Mouse (Mus musculus): ENCODE results near the gene Lemd2. TPM values are rescaled to one million over a fixed set of nuclear protein-coding genes. Genes with fewer than 3 reads are reported as not detected.

The Lemd2 gene
- total and polyA plus RNA-seq, 2 experiments from 2014 or later = 7.1 to 40.2 TPM

- DNase-seq (ENCODE audit: low spot score) = no peak
- Histone ChIP-seq H3K4me3 (ENCODE audit: low read depth, low read length) (no peak overlapping the region), H3K4me2 (ENCODE audit: low read depth, low read length) (no peak overlapping the region), H3K9me3 (replicated peaks; ENCODE audit: control insufficient read depth, low read length) (no peaks in the 10 kb centered on the region), H3K9ac (replicated peaks; ENCODE audit: low read depth, low read length) (no peak overlapping the region), H3K36me3 (replicated peaks; ENCODE audit: control insufficient read depth, insufficient read depth, low read length) (no peaks in the 10 kb centered on the region), H3K27me3 (ENCODE audit: control insufficient read depth, insufficient read depth, low read length) (peaks cover 18% of the 10 kb centered on the region), H3K27ac (ENCODE audit: low read depth) (no peak overlapping the region), H3K4me1 (ENCODE audit: control insufficient read depth, insufficient read depth) (no peaks in the 10 kb centered on the region)
- WGBS = 50% methylated on average over 6 of the region's 6 CpGs
- no peak for ATAC-seq (ENCODE audit: insufficient read depth, low read depth)
- TF ChIP-seq CTCF (IDR thresholded peaks at IDR 0.05; ENCODE audit: low read depth) (no peak), EP300 (IDR thresholded peaks at IDR 0.05; ENCODE audit: low read depth) (no peak)
These were observed 7.7 kb upstream of the Lemd2 start for GRCm38 (mm10) chr17:27212006-27212405.

- peaks cover 9% of the 10 kb centered on the region for H3K27me3 ChIP-seq (ENCODE audit: control insufficient read depth, insufficient read depth, low read length)
- ATAC-seq (ENCODE audit: insufficient read depth, low read depth) = no peak
- no peaks in the 10 kb centered on the region for H3K4me1 ChIP-seq (ENCODE audit: control insufficient read depth, insufficient read depth)
- no peak for DNase-seq (ENCODE audit: low spot score)
- no peak overlapping the region for H3K9ac ChIP-seq (replicated peaks; ENCODE audit: low read depth, low read length)
- H3K36me3 ChIP-seq (replicated peaks; ENCODE audit: control insufficient read depth, insufficient read depth, low read length) = no peaks in the 10 kb centered on the region
- H3K4me2 ChIP-seq (ENCODE audit: low read depth, low read length) = no peak overlapping the region
- 54% methylated on average over 11 of the region's 11 CpGs for WGBS
- H3K9me3 ChIP-seq (replicated peaks; ENCODE audit: control insufficient read depth, low read length) = no peaks in the 10 kb centered on the region
- no peak overlapping the region for H3K27ac ChIP-seq (ENCODE audit: low read depth)
- TF ChIP-seq CTCF (IDR thresholded peaks at IDR 0.05; ENCODE audit: low read depth) (no peak), EP300 (IDR thresholded peaks at IDR 0.05; ENCODE audit: low read depth) (no peak)
- H3K4me3 ChIP-seq (ENCODE audit: low read depth, low read length) = no peak overlapping the region
These were observed 2.9 kb upstream of the Lemd2 start for GRCm38 (mm10) chr17:27207113-27207707.

- H3K9me3 ChIP-seq (replicated peaks; ENCODE audit: control insufficient read depth, low read length) = no peaks in the 10 kb centered on the region
- DNase-seq (ENCODE audit: low spot score) = no peak
These were observed 753 bp downstream of the Lemd2 start for GRCm38 (mm10) chr17:27203358-27204074.

GRCm38 (mm10) chr17:27202919-27203357 is 1.3 kb downstream of the Lemd2 start:
- no peaks in the 10 kb centered on the region for H3K27me3 ChIP-seq (ENCODE audit: control insufficient read depth, insufficient read depth, low read length)
- no peaks in the 10 kb centered on the region for H3K9me3 ChIP-seq (replicated peaks; ENCODE audit: control insufficient read depth, low read length)
- peaks cover 40% of the 10 kb centered on the region for H3K36me3 ChIP-seq (replicated peaks; ENCODE audit: control insufficient read depth, insufficient read depth, low read length)
- peak overlapping the region; percentile 93 for H3K4me2 ChIP-seq (ENCODE audit: low read depth, low read length)
- H3K27ac ChIP-seq (ENCODE audit: low read depth) = peak overlapping the region; percentile 96
- no peak for ATAC-seq (ENCODE audit: insufficient read depth, low read depth)
- 48% methylated on average over 13 of the region's 14 CpGs for WGBS
- H3K9ac ChIP-seq (replicated peaks; ENCODE audit: low read depth, low read length) = peak overlapping the region; percentile 97
- DNase-seq (ENCODE audit: low spot score) = no peak
- peak overlapping the region; percentile 94 for H3K4me3 ChIP-seq (ENCODE audit: low read depth, low read length)
- H3K4me1 ChIP-seq (ENCODE audit: control insufficient read depth, insufficient read depth) = no peaks in the 10 kb centered on the region
- TF ChIP-seq EP300 (IDR thresholded peaks at IDR 0.05; ENCODE audit: low read depth) = no peak
- no peak for TF ChIP-seq CTCF (IDR thresholded peaks at IDR 0.05; ENCODE audit: low read depth)

More at GRCm38 (mm10) chr17:27203358-27204074, 753 bp downstream of the Lemd2 start:
- peak overlapping the region; percentile 93 for H3K4me2 ChIP-seq (ENCODE audit: low read depth, low read length)
- peak overlapping the region; percentile 94 for H3K4me3 ChIP-seq (ENCODE audit: low read depth, low read length)
- peaks cover 35% of the 10 kb centered on the region for H3K36me3 ChIP-seq (replicated peaks; ENCODE audit: control insufficient read depth, insufficient read depth, low read length)
- ATAC-seq (ENCODE audit: insufficient read depth, low read depth) = peak; percentile 63
- H3K27me3 ChIP-seq (ENCODE audit: control insufficient read depth, insufficient read depth, low read length) = no peaks in the 10 kb centered on the region
- no peaks in the 10 kb centered on the region for H3K4me1 ChIP-seq (ENCODE audit: control insufficient read depth, insufficient read depth)
- peak overlapping the region; percentile 97 for H3K9ac ChIP-seq (replicated peaks; ENCODE audit: low read depth, low read length)
- peak overlapping the region; percentile 96 for H3K27ac ChIP-seq (ENCODE audit: low read depth)
- TF ChIP-seq CTCF (IDR thresholded peaks at IDR 0.05; ENCODE audit: low read depth) = no peak
- TF ChIP-seq EP300 (IDR thresholded peaks at IDR 0.05; ENCODE audit: low read depth) = no peak
- under 1% methylated on average over 61 of the region's 74 CpGs for WGBS

GRCm38 (mm10) chr17:27201981-27202380 is 2.3 kb downstream of the Lemd2 start:
- TF ChIP-seq CTCF (IDR thresholded peaks at IDR 0.05; ENCODE audit: low read depth) = peak; percentile 45
- no peak for TF ChIP-seq EP300 (IDR thresholded peaks at IDR 0.05; ENCODE audit: low read depth)
- Histone ChIP-seq H3K4me2 (ENCODE audit: low read depth, low read length) (no peak overlapping the region), H3K27me3 (ENCODE audit: control insufficient read depth, insufficient read depth, low read length) (no peaks in the 10 kb centered on the region), H3K9ac (replicated peaks; ENCODE audit: low read depth, low read length) (no peak overlapping the region), H3K4me1 (ENCODE audit: control insufficient read depth, insufficient read depth) (no peaks in the 10 kb centered on the region), H3K36me3 (replicated peaks; ENCODE audit: control insufficient read depth, insufficient read depth, low read length) (peaks cover 48% of the 10 kb centered on the region), H3K9me3 (replicated peaks; ENCODE audit: control insufficient read depth, low read length) (no peaks in the 10 kb centered on the region), H3K27ac (ENCODE audit: low read depth) (no peak overlapping the region), H3K4me3 (ENCODE audit: low read depth, low read length) (no peak overlapping the region)
- no peak for DNase-seq (ENCODE audit: low spot score)
- 84% methylated on average over 2 of the region's 2 CpGs for WGBS
- ATAC-seq (ENCODE audit: insufficient read depth, low read depth) = no peak
